Mouse (Mus musculus) olfactory bulb, adult 2 months (tissue): Measurements from ENCODE around the gene Mapk11.

ENCODE experiments used
- CTCF ChIP-seq: fragments of 200-500 bp; IDR thresholded peaks from 2 replicates; pipeline ENCODE4 v1.5.1; 2012; ENCODE audit warnings: low read depth, mild to moderate bottlenecking, low read length, moderate library complexity; ENCODE audit not compliant: insufficient read depth
- POLR2A ChIP-seq: fragments of 200-500 bp; IDR thresholded peaks from 2 replicates; pipeline ENCODE4 v1.6.1; 2012; ENCODE audit warnings: mild to moderate bottlenecking, low read depth, low read length, moderate library complexity; ENCODE audit not compliant: insufficient read depth

DNA sequence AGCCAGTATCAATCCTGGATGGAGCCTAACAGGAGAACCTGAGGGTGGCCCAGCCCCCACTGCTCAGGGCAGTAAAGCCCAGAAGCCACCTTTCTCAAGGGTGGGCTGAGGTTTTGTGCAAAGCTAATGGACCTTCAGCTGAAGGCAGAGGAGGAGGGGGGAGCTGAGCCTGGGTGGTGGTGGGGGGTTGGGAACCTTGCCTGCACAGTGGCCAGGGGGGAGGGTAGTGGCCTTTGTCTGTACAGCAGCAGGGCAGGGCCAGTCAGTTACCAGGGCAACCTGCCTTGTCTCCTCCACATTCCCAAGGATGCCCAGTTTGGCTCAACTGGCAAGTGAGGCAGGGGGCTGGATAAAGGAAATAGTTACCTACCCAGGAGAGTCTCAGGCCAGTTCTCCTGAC, 2.9 kb upstream of the Mapk11 start:
- no peak for TF ChIP-seq CTCF
- no peak for TF ChIP-seq POLR2A
